Mouse (Mus musculus) lung, embryonic 14.5 days (tissue): ENCODE measurements at regions not wholly inside any gene's neighbourhood (a gene's known extent, or its start where the extent isn't known, plus 50 kb on each side); places are given as distances from the start of the nearest gene placed in this dataset.

Experiments
- ATAC-seq: fragments of 200-750 bp; cut with Nextera tagmentation; 2 replicates; pipeline ENCODE4 v1.8.0; 2017; ENCODE audit warnings: mild to moderate bottlenecking, moderate TSS enrichment, moderate library complexity; ENCODE audit not compliant: insufficient read depth
- DNase-seq: peaks from one replicate; pipeline ENCODE4 v3.0.0-alpha.2; 2015
- H3K27ac ChIP-seq: fragments of 300-500 bp; sonication (generic); 2 replicates; pipeline ENCODE4 v1.5.1; 2014; ENCODE audit warnings: low read depth, mild to moderate bottlenecking, moderate library complexity
- H3K27me3 ChIP-seq: fragments of 300-500 bp; sonication (generic); 2 replicates; pipeline ENCODE4 v1.6.1; 2014; ENCODE audit warnings: low read length, control low read depth; ENCODE audit not compliant: insufficient read depth
- H3K36me3 ChIP-seq: fragments of 300-500 bp; sonication (generic); 2 replicates; pipeline ENCODE4 v1.6.1; 2014; ENCODE audit warnings: control low read depth; ENCODE audit not compliant: insufficient read depth
- H3K4me1 ChIP-seq: fragments of 300-500 bp; sonication (generic); 2 replicates; pipeline ENCODE4 v1.6.1; 2014; ENCODE audit warnings: antibody characterized with exemption, control low read depth; ENCODE audit not compliant: insufficient read depth
- H3K4me2 ChIP-seq: fragments of 300-500 bp; sonication (generic); 2 replicates; pipeline ENCODE4 v1.6.1; 2014; ENCODE audit warnings: mild to moderate bottlenecking
- H3K4me3 ChIP-seq: fragments of 300-500 bp; sonication (generic); 2 replicates; pipeline ENCODE4 v1.5.1; 2014; ENCODE audit warnings: low read depth, low read length
- H3K9ac ChIP-seq: fragments of 300-500 bp; sonication (generic); 2 replicates; pipeline ENCODE4 v1.6.1; 2014
- H3K9me3 ChIP-seq: fragments of 300-500 bp; sonication (generic); 2 replicates; pipeline ENCODE4 v1.6.1; 2016; ENCODE audit warnings: low read depth, low read length, control low read depth
- CTCF ChIP-seq: IDR thresholded peaks from 2 replicates; pipeline ENCODE4 v1.5.1; 2016; ENCODE audit warnings: antibody characterized with exemption, low read depth
- WGBS: fragments of 180-500 bp; shearing (Covaris S2); extraction: QIAGEN DNeasy Blood & Tissue Kit; methylation state at CpG from one replicate; pipeline ENCODE4 v1.1.7; 2014; 5-methylcytosine and 5-hydroxymethylcytosine counted together

DNA sequence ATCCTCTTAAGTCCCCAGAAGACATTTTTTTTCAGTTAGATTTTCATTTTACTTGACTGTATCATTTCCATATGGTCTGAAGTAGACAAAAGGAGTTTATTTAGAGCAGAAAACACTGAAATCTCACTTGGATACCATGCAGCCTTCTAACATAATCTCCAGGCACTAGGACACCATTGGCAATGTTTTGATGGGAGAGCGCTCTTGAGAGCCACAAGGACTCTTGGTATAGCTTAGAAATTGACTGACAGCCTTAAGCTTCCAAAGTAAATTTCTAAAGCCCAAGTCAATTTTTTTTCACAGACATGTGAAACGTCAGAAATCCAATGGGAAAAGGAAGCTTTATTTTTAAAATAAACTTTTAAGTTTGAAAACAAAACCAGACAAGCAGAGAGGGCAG is 116.5 kb downstream of the Polr2m start:
- H3K27ac ChIP-seq: no peak overlapping the region
- DNase-seq (no peak), ATAC-seq (no peak)
- no peaks in the 10 kb centered on the region for H3K36me3 ChIP-seq
- TF ChIP-seq CTCF: no peak
- H3K9me3 ChIP-seq: no peaks in the 10 kb centered on the region
- no peaks in the 10 kb centered on the region for H3K4me1 ChIP-seq
- no peak overlapping the region for H3K9ac ChIP-seq
- 76% methylated on average over 2 of the region's 2 CpGs for WGBS
- H3K4me3 ChIP-seq: no peak overlapping the region
- H3K4me2 ChIP-seq: no peak overlapping the region
- no peaks in the 10 kb centered on the region for H3K27me3 ChIP-seq

DNA sequence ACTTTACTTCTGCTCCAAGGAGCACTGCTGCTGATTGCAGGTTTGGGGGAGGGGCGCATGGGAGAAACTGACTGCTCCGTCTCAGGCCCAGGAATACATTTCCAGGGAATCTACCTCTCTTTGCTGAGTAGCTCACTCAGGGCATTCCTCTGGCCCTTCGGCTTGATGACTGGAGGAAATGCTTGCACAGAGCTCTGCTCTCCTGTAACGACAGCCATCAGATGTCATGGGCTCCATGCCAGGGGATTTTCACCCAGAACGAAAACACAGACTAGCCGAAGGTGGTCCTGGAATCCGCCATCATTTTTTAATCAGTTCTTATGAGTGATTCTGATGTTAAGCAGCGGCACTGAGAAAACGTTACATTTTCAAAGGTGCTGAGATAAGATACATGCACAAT is 119.2 kb downstream of the Polr2m start:
- WGBS: 26% methylated on average over 9 of the region's 9 CpGs
- H3K9me3 ChIP-seq: no peaks in the 10 kb centered on the region
- ATAC-seq: no peak
- no peak overlapping the region for H3K9ac ChIP-seq
- no peak overlapping the region for H3K4me3 ChIP-seq
- no peak overlapping the region for H3K27ac ChIP-seq
- no peaks in the 10 kb centered on the region for H3K27me3 ChIP-seq
- H3K4me1 ChIP-seq: no peaks in the 10 kb centered on the region
- no peak for TF ChIP-seq CTCF
- no peak overlapping the region for H3K4me2 ChIP-seq
- DNase-seq: peak; percentile 60
- H3K36me3 ChIP-seq: no peaks in the 10 kb centered on the region

DNA sequence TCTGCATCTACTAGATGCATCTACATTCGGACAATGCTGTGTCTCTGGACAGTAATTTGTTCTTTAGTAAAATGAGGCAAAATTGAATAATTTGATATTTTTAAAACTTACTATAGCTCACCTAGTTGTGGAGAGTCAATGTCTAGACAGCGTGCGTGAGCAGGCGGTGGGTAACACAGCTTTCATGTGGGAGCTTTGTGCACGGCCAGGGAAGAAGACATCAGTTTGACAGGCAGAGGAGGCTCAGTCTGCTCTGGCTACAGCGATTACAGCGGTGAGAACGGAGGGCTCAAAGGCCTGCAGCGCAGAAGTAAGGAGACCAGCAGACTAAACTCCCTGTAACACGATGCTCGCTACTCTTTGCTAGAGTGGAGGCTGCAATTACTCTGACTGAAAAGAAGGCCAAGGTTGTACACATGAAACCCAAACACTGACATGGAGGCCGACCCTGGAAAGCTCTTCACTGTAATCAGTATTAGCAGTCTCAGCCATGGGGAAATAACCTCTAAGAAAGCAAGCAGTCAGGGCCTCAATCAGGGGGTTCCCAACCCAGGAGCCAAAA is 120.5 kb downstream of the Polr2m start:
- Histone ChIP-seq H3K9ac (no peak overlapping the region), H3K27ac (no peak overlapping the region), H3K9me3 (no peaks in the 10 kb centered on the region), H3K4me1 (no peaks in the 10 kb centered on the region), H3K4me3 (no peak overlapping the region), H3K27me3 (no peaks in the 10 kb centered on the region), H3K36me3 (no peaks in the 10 kb centered on the region), H3K4me2 (no peak overlapping the region)
- WGBS: 51% methylated on average over 12 of the region's 12 CpGs
- DNase-seq (peak; percentile 30), ATAC-seq (no peak)
- no peak for TF ChIP-seq CTCF

DNA sequence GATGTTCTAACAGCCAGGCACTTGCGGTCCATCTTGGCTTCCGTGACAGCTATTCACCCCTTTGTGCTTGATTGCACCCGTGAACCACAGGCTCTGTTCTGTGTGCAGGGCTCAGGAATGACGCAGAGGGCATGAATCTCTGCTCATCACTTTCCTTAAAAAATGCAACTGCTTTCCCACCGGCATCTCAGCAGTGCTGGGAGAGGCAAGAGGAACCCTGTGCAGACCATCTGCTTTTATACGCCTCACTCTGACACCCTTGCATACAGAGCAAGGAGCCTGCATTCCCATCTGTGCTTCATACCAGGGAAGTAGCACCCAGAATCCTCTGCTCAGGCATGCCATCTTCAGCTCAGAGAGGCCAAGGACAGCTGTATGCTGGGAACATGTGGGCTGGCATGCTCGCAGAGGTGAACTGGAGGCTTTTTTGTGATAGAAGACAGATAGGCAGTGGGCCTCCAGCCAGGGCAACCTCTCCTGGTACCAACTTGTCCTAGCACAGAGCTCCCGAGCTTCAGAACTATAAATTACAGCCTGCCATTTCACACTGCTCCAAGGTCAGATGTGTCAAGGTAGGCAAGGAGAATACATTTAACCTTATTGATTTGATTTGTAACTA is 121.6 kb downstream of the Polr2m start:
- Histone ChIP-seq H3K9me3 (no peaks in the 10 kb centered on the region), H3K4me3 (no peak overlapping the region), H3K36me3 (no peaks in the 10 kb centered on the region), H3K9ac (no peak overlapping the region), H3K27me3 (no peaks in the 10 kb centered on the region), H3K27ac (no peak overlapping the region), H3K4me2 (no peak overlapping the region), H3K4me1 (no peaks in the 10 kb centered on the region)
- 77% methylated on average over 8 of the region's 8 CpGs for WGBS
- DNase-seq (no peak), ATAC-seq (no peak)
- no peak for TF ChIP-seq CTCF

DNA sequence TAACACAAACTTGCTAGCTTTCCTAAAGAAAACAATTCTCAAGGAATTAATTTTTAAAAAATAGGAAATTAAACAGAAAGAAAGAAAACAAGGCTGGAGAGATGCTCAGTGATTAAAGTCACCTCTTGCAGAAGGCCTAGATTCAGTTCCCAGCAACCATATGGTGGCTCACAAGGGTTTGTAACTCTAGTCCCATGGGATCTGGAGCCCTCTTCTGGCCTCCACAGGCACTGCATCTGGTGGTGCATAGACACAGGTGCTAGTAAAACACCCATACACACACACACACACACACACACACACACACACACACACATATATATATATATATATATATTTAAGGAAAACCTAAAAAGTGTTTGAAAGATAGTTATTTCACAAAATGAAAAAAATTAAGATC is 123.3 kb downstream of the Polr2m start:
- ATAC-seq: no peak
- no peaks in the 10 kb centered on the region for H3K9me3 ChIP-seq
- no peak overlapping the region for H3K27ac ChIP-seq
- no peak overlapping the region for H3K4me3 ChIP-seq
- no peak for DNase-seq
- TF ChIP-seq CTCF: 0 out of 2 replicates have a peak, but pooled peaks have one; percentile 8
- H3K36me3 ChIP-seq: no peaks in the 10 kb centered on the region
- no peak overlapping the region for H3K9ac ChIP-seq
- no peaks in the 10 kb centered on the region for H3K27me3 ChIP-seq
- H3K4me2 ChIP-seq: no peak overlapping the region
- H3K4me1 ChIP-seq: no peaks in the 10 kb centered on the region

DNA sequence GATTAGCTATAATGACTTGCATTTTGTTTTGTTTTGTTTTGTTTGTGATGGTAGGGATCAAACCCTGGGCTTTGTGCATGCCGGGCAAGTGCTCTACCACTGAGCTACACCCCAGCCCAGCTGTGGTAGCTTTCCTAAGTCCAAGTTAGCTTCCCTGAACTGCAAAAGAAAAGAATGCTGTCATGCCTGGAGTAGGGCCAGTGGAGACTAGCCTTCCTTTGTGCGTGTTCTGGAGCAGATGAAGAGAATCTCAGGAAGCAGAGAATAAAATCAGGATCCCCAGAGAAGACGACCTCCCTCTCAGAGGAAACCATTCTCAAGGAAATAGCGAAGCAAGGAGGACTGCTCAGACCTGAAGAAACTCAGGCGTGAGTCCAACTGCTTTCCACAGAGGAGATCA is 123.8 kb downstream of the Polr2m start:
- DNase-seq: no peak
- no peak for ATAC-seq
- no peaks in the 10 kb centered on the region for H3K9me3 ChIP-seq
- H3K4me2 ChIP-seq: no peak overlapping the region
- TF ChIP-seq CTCF: no peak
- no peak overlapping the region for H3K27ac ChIP-seq
- no peak overlapping the region for H3K9ac ChIP-seq
- no peaks in the 10 kb centered on the region for H3K4me1 ChIP-seq
- H3K36me3 ChIP-seq: no peaks in the 10 kb centered on the region
- H3K4me3 ChIP-seq: no peak overlapping the region
- H3K27me3 ChIP-seq: no peaks in the 10 kb centered on the region
- WGBS: 79% methylated on average over 5 of the region's 5 CpGs

DNA sequence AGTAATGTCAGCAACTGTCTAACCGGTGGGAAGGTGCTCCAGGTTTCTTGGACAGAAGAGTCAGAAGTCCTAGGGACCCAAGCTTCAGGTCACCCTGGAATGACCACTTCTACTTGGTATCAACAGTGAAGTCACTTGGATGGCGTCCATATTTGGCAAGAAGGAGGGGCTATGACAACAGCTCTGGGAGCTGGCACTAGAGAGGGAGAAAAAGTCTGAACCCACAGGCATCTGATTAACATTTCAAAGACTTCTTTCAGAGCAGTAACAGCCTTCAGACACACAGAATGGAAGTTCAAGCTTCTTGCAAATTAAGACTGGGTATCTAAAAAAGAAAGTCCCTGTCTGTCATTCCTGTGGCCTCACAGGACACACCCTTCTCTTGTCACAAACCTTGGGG is 124.4 kb downstream of the Polr2m start:
- Histone ChIP-seq H3K27me3 (no peaks in the 10 kb centered on the region), H3K9ac (no peak overlapping the region), H3K9me3 (no peaks in the 10 kb centered on the region), H3K4me3 (no peak overlapping the region), H3K4me1 (no peaks in the 10 kb centered on the region), H3K4me2 (no peak overlapping the region), H3K36me3 (no peaks in the 10 kb centered on the region), H3K27ac (no peak overlapping the region)
- no peak for TF ChIP-seq CTCF
- ATAC-seq (no peak), DNase-seq (no peak)
- 75% methylated on average over 2 of the region's 2 CpGs for WGBS
